Mouse (Mus musculus) heart, embryonic 11.5 days (tissue): ENCODE measurements around the gene Fkbp15. TPM values are rescaled to one million over a fixed set of nuclear protein-coding genes. Genes with fewer than 3 reads are reported as not detected.

Experiments
- ATAC-seq: fragments of 200-750 bp; cut with Nextera tagmentation; replicated peaks from 2 replicates; pipeline ENCODE4 v1.8.0; 2017; ENCODE audit warnings: moderate library complexity; ENCODE audit not compliant: insufficient number of reproducible peaks, low FRiP score, low TSS enrichment
- H3K27ac ChIP-seq: fragments of 300-500 bp; sonication (generic); 2 replicates; pipeline ENCODE4 v1.5.1; 2014; ENCODE audit warnings: mild to moderate bottlenecking, low read depth, low read length
- H3K27me3 ChIP-seq: fragments of 300-500 bp; sonication (generic); 2 replicates; pipeline ENCODE4 v1.6.1; 2014; ENCODE audit warnings: mild to moderate bottlenecking, low read length, mixed read lengths; ENCODE audit not compliant: control insufficient read depth, insufficient read depth
- H3K36me3 ChIP-seq: fragments of 300-500 bp; sonication (generic); 2 replicates; pipeline ENCODE4 v1.6.1; 2014; ENCODE audit warnings: mild to moderate bottlenecking, low read length, moderate library complexity, mixed read lengths; ENCODE audit not compliant: control insufficient read depth, insufficient read depth
- H3K4me1 ChIP-seq: fragments of 300-500 bp; sonication (generic); 2 replicates; pipeline ENCODE4 v1.6.1; 2014; ENCODE audit warnings: low read length; ENCODE audit not compliant: control insufficient read depth, insufficient read depth
- H3K4me2 ChIP-seq: fragments of 300-500 bp; sonication (generic); 2 replicates; pipeline ENCODE4 v1.6.1; 2014; ENCODE audit warnings: mild to moderate bottlenecking, moderate library complexity
- H3K4me3 ChIP-seq: fragments of 300-500 bp; sonication (generic); 2 replicates; pipeline ENCODE4 v1.5.1; 2014; ENCODE audit warnings: low read depth, low read length
- H3K9ac ChIP-seq: fragments of 300-500 bp; sonication (generic); 2 replicates; pipeline ENCODE4 v1.6.1; 2014; ENCODE audit warnings: mild to moderate bottlenecking, low read depth, low read length, moderate library complexity
- H3K9me3 ChIP-seq: fragments of 300-500 bp; sonication (generic); replicated peaks from 2 replicates; pipeline ENCODE4 v1.6.1; 2016; ENCODE audit warnings: low read length; ENCODE audit not compliant: control insufficient read depth
- WGBS: fragments of 180-500 bp; shearing (Covaris S2); extraction: QIAGEN DNeasy Blood & Tissue Kit; methylation state at CpG from one replicate; pipeline ENCODE4 v1.1.7; 2014; ENCODE audit not compliant: insufficient replicate concordance; 5-methylcytosine and 5-hydroxymethylcytosine counted together
- polyA plus RNA-seq: library from polyadenylated mRNA; unstranded; fragments of >200 nt; fragmentation: Nextera tagmentation; extraction: Ambion mirVana; gene quantifications from 2 replicates; pipeline ENCODE4 v1.2.1, GENCODE M21; 2014

Fkbp15 gene
- polyA plus RNA-seq, 1 experiment from 2014 or later = 15.9 TPM

DNA sequence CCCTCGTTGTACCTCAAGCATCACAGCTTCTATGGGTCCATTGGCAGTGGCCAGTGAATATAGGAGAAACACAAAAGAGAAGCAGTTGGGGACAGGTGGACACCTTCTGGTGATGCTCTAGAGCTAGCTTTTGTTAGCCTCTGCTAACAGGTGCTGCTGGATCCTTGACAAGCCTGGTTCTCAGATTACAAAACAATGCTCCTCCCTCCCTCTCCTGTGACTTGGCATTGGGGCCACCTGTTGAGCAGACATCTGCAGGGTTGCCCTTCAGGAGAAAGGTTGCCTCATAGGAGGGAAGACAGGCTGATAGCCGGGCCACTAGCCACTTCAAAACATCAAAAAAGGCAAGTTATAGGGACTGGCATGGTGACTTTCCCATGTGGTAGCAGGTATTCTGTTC lies 98.1 kb downstream of the Fkbp15 start, which contains the start of gene Slc31a2:
TSS of gene Slc31a2 (plus strand) at position 287 of the 400 bp plus-strand sequence.
- peaks cover 3% of the 10 kb centered on the region; the same call in 1 of the 2 replicates for H3K4me1 ChIP-seq
- 37% methylated on average over 2 of the region's 2 CpGs for WGBS
- no peak for ATAC-seq
- H3K27ac ChIP-seq = no peak within 1 kb of the TSS
- H3K9ac ChIP-seq = no peak within 1 kb of the TSS
- no peaks in the 10 kb centered on the region for H3K27me3 ChIP-seq
- no peak within 1 kb of the TSS for H3K4me2 ChIP-seq
- no peaks in the 10 kb centered on the region for H3K9me3 ChIP-seq
- H3K4me3 ChIP-seq = no peak within 1 kb of the TSS
- H3K36me3 ChIP-seq = no peaks in the 10 kb centered on the region

DNA sequence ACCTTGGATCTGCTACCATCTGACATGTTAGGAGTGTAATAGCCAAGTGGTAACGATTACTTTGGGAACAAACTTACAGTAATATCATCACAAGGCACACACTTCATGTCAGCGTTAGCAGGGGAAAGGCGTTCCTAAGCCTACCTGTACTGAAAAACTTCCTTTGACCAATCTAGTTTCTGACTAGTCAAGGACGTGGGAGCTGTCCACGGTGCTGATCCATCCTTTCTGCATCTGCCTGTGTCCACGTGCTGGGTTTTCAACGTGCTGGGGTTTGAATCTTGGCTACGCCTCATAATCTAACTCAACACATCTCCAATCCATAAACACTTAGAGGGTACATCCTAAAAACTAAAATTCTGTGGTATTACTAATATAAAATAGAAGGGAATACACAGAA lies 103.4 kb downstream of the Fkbp15 start:
- no peak overlapping the region for H3K4me3 ChIP-seq
- no peak for ATAC-seq
- H3K4me2 ChIP-seq = no peak overlapping the region
- no peaks in the 10 kb centered on the region for H3K9me3 ChIP-seq
- no peaks in the 10 kb centered on the region for H3K36me3 ChIP-seq
- H3K4me1 ChIP-seq = no peaks in the 10 kb centered on the region
- 28% methylated on average over 8 of the region's 8 CpGs for WGBS
- no peaks in the 10 kb centered on the region for H3K27me3 ChIP-seq
- H3K9ac ChIP-seq = no peak overlapping the region
- H3K27ac ChIP-seq = no peak overlapping the region

DNA sequence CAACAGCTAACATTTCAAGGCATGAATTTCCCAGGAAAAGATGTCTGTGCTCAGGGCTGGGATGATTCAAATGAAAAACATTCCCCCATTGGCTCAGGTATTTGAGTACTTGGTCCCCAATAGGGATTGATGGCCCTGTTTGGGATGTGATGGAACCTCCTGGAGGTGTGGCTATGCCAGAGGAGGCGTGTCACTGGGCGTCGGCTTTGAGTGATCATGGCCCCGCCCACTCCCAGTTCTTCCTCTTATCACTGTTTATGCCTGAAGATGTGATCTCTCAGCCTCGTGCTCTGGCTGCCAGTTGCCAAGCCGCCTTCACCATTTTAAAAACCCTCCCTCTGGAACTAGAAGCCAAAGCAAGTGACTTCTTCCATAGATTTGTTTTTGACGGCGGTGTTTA lies 105.8 kb downstream of the Fkbp15 start:
- Histone ChIP-seq H3K27me3 (no peaks in the 10 kb centered on the region), H3K4me3 (no peak overlapping the region), H3K36me3 (no peaks in the 10 kb centered on the region), H3K9ac (no peak overlapping the region), H3K4me2 (no peak overlapping the region), H3K4me1 (no peaks in the 10 kb centered on the region), H3K27ac (no peak overlapping the region), H3K9me3 (no peaks in the 10 kb centered on the region)
- WGBS = 48% methylated on average over 8 of the region's 8 CpGs
- ATAC-seq = no peak

DNA sequence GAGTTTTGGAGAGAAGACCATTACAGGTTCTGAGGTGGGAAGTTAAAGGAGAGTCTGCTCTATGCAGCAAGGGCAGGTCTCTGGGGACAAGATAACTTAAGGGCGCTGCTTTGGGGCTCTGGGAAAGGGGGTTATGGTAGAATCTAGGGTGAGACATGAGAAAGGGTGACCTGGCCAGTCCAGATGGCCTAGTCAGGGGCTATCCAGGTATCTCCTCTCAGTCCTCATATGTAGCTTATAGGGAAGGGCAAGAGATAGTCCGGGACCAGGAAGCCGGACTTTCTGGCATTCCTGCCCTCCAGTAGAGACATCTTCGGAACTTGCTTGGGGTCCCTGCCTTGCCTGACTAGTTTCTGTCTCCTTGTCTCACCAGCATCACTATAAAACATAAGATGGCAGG lies 108.6 kb downstream of the Fkbp15 start:
- no peak for ATAC-seq
- Histone ChIP-seq H3K9ac (no peak overlapping the region), H3K4me2 (no peak overlapping the region), H3K9me3 (no peaks in the 10 kb centered on the region), H3K4me3 (no peak overlapping the region), H3K36me3 (no peaks in the 10 kb centered on the region), H3K4me1 (no peaks in the 10 kb centered on the region), H3K27ac (no peak overlapping the region), H3K27me3 (no peaks in the 10 kb centered on the region)
- WGBS = 83% methylated on average over 4 of the region's 4 CpGs

DNA sequence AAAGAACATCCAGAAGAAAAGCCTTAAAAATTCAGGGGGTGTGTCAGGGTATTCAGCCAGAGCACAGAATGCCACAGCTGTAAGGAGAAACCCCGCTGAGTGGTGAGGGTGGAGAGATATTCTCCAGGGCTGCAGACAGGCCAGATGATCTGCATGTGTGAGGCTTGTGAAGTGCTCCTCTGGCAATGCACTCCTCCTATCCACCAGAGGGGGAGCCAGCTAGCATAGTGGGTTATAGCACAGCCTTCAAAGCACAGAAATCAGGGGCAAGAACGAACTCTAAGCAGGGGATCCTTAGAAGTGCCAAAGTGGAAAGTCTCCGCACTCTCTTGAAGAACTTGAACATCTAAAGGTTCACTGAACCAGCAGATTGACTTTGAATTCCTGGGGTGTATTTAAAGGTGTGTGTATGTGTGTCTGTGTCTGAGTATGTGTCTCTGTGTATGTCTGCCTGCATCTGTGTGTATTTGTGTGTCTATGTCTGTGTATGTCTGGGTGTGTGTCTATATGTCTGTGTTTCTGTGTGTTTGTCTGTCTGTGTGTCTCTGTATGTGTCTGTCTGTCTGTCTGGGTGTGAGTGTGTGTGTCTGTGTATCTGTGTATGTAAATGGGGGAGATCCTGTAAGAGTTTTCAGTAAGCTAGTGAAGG lies 109.3 kb downstream of the Fkbp15 start:
- ATAC-seq = no peak
- Histone ChIP-seq H3K27ac (no peak overlapping the region), H3K36me3 (no peaks in the 10 kb centered on the region), H3K4me3 (no peak overlapping the region), H3K4me1 (no peaks in the 10 kb centered on the region), H3K9ac (no peak overlapping the region), H3K27me3 (no peaks in the 10 kb centered on the region), H3K9me3 (no peaks in the 10 kb centered on the region), H3K4me2 (no peak overlapping the region)
- 38% methylated on average over 3 of the region's 3 CpGs for WGBS

Other genes with a start within 250 kb of the Fkbp15 start
- not detected in 2 replicates for gene Mup21, start 209.7 kb downstream of the Fkbp15 start, polyA plus RNA-seq
- 8.9 and 9.0 TPM in 2 replicates for gene Zfp37, start 129.5 kb downstream of the Fkbp15 start, polyA plus RNA-seq
- gene Slc31a2, start 98.0 kb downstream of the Fkbp15 start, polyA plus RNA-seq = 14.4 and 15.4 TPM in 2 replicates
- gene Slc31a1, start 179 bp upstream of the Fkbp15 start, polyA plus RNA-seq = 39.0 and 48.7 TPM in 2 replicates
- 101 and 103 TPM in 2 replicates for gene Cdc26, start 48.1 kb upstream of the Fkbp15 start, polyA plus RNA-seq
- gene Prpf4, start 48.2 kb upstream of the Fkbp15 start, polyA plus RNA-seq = 17.0 and 18.0 TPM in 2 replicates
- gene Rnf183, start 74.7 kb upstream of the Fkbp15 start, polyA plus RNA-seq = not detected in 2 replicates
- gene Wdr31, start 110.3 kb upstream of the Fkbp15 start, polyA plus RNA-seq = 2.9 and 3.0 TPM in 2 replicates
- 0.52 and 0.83 TPM in 2 replicates for gene Bspry, start 119.5 kb upstream of the Fkbp15 start, polyA plus RNA-seq
- gene Hdhd3, start 142.9 kb upstream of the Fkbp15 start, polyA plus RNA-seq = 6.7 and 11.4 TPM in 2 replicates
- gene Alad, start 159.4 kb upstream of the Fkbp15 start, polyA plus RNA-seq = 117 and 140 TPM in 2 replicates
- 59.4 and 64.1 TPM in 2 replicates for gene Pole3, start 164.5 kb upstream of the Fkbp15 start, polyA plus RNA-seq
- gene 4933430I17Rik, start 164.8 kb upstream of the Fkbp15 start, polyA plus RNA-seq = 0.34 and 0.87 TPM in 2 replicates
- 49.8 and 54.3 TPM in 2 replicates for gene Rgs3, start 199.3 kb upstream of the Fkbp15 start, polyA plus RNA-seq